Mouse (Mus musculus): ENCODE data around the gene Cldn9.

The Cldn9 gene

DNA sequence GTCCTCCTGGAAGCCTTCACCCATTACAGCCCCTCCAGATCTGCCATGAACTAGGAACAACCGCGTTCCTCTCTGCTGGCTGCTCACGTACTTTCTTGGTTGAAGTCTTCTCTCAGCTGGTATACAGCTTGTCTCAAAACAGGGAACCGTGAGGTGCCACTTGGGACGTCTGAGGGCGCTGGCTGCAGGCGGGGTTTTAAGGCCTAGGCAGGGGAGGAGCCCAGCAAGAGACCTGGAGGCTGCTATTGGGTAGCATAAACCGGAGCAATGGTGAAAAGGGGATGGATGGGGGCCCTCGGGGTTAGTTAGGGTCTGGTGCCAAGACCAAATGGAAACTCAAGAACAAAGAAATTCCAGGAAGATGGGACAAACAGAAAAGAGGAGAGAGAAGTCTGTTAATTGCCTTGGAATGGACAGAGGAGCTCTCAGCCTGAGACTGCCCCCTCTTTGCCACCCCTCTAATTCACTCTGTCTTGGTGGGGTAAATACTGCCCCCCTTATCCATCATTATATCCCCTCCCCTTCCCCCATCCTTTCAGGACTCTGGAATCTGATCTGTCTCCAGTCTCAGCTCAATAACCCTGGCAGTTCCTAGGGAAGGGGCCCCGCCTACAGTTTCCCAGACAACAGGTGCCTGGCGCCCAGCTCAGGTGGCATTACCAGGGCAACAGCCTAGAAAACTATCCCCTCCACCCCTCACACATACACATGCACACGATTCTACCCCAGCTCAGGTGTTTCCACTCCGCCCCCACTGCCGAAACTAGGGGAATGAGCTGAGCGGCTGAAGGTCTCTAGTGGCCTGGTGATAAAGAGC is at the start of gene Cldn9:
Gene Cldn9, minus strand, starts transcription at position 171 of the 817 bp plus-strand sequence.
- DNase-seq, result peak; percentile 52

- DNase-seq, result no peak
Observed at GRCm38 (mm10) chr17:23730441-23730840, 46.6 kb upstream of the Cldn9 start.

DNA sequence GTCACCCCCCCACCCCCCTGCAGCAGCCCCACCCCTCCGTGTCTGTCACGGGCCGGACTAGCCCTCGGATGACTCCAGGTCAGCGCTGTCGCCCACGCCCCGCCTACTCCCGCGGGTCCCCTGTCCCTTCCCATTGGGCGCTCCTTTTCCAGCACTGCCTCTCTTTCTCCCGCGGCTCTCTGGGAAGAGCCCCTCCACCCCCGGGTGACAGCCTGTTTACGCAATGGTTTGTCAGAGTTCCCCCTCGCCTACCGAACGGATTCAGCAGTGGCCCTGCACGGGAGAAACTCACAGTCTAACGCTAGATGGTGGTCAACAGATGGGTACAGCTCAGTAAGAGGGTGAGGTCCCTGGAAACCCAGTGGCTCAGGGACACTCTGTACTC is 42.9 kb upstream of the Cldn9 start:
- DNase-seq, result peak; percentile 89

GRCm38 (mm10) chr17:23725999-23726757 is 42.4 kb upstream of the Cldn9 start, which contains the start of gene Pkmyt1:
Gene Pkmyt1, plus strand, starts transcription at chr17:23726336.
- peak; percentile 98 for DNase-seq

- no peak for DNase-seq
Observed at GRCm38 (mm10) chr17:23725477-23725876, 41.7 kb upstream of the Cldn9 start.

DNA sequence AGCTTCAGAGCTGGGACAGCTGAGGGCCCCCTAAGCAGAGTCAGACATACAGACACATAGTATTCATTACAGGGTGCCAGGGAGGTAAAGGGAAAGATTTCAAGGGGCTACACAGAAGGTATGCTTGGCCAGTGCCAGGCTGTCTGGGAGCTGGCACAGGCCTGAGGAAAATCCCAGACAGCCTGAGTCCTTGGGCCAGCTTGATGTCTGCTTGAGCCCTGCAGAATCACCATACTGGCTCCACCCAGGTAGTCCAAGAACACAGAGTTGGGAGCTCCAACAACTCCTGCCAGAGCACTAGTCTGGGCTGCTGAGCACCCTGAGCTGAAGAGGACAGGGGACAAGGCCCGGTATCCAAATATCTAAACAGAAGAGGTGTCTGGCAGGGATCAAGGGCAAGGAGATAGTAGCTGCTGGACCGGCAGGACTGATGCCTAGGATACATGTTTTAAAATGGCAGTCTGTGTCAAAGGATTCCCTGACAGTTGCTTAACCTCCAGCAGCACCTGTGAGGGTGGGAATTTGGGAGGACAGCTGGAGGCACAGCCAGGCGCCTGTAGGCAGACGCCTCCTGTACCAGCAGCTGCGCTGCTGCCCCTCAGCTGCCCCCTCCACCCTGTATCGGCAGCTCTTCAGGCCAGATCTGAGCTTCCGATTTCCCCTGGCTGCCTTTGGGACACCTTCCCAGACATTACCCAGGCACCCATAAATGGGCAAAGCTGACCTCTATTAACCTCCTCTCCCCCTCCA is 38.7 kb upstream of the Cldn9 start, which contains the start of gene 1520401A03Rik:
Gene 1520401A03Rik, minus strand, starts transcription at position 408 of the 750 bp plus-strand sequence.
- DNase-seq, result no peak

GRCm38 (mm10) chr17:23721886-23722285 is 38.1 kb upstream of the Cldn9 start:
- no peak for DNase-seq

- no peak for DNase-seq
Observed at GRCm38 (mm10) chr17:23719455-23719854, 35.6 kb upstream of the Cldn9 start.

DNA sequence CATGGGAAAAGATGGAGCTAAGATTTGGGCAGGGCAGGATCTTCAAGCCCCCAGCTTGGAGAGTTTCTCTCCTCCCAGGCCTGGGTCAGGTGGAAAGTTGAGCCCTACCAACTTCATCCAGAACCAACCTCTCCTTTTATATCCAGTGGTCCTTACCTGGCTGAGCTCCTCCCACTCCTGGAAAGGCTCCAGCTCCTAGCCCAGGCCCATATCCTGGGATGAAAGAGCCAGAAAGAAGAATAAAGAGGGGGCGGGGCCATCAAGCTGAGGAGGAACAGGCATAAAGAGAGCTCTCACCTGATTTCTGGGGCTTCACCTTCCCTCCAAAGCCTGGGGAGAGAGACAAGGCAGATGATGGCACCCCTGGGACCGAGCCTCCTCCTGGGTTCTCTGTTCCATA is 33.2 kb upstream of the Cldn9 start:
- no peak for DNase-seq

DNA sequence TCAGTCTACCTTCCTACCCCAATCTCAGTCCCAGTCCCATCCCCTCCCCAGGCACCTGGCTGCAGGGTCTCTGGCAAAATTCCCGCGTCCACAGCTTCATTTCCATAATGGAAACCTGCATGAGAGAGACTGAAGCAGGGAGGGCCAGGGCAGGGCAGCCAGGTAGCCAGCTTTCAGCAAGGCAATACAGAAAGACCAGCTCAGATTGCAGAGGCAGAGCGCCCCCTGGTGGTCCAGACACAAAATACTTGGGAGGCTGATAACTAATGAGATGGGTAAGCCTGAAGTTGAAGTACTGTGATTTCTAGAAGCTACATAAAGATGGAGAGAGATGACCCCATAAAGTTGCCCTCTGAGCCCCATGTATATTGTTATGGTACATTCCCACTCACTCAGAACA is 22.4 kb upstream of the Cldn9 start:
- DNase-seq, result peak; percentile 84

- no peak for DNase-seq
Observed at GRCm38 (mm10) chr17:23705525-23706104, 21.8 kb upstream of the Cldn9 start.

DNA sequence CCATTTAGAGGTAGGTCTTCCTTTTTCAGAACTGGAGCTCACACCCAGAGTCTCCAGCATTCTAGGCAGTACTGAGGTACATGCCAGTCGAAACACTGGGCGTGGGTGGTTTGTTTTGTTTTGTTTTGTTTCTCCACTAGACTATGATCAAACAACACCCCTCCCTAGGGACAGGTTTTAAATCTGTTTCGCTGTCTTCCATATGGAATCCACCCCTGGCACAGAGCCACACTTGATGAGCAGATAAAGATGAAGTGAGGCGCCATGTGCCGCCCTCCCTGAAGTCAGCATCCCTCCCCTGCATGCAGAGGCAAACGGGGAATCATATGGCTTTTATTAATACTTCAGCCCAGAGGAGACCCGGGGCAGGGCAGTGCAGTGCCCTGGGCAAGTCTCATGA is 20.9 kb upstream of the Cldn9 start:
- no peak for DNase-seq

- DNase-seq, result no peak
Observed at GRCm38 (mm10) chr17:23703301-23703700, 19.5 kb upstream of the Cldn9 start.

GRCm38 (mm10) chr17:23700079-23700478 is 16.3 kb upstream of the Cldn9 start:
- peak; percentile 94 for DNase-seq

- DNase-seq, result peak; percentile 66
Observed at GRCm38 (mm10) chr17:23699131-23700077, 15.6 kb upstream of the Cldn9 start.

DNA sequence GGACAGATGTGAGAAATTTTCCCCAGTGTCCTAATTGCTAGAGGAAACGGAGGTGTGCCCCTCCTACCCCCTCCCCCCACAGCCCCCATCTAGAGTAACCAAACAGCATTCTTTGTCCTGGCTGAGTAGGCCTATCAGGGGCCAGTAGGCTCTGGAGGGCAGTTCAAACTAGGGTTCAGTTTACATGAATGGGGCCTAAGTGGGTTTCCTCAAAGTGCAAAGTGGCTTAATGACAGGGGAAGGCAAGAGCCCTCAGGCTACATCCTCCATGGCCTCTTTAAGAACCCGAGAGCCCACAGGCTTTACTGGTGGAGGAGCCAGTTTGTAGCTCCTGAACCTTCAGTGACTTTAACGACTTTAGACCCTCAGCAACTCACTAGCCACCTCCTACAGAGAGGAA is 12.0 kb upstream of the Cldn9 start:
- DNase-seq, result no peak

- no peak for DNase-seq
Observed at GRCm38 (mm10) chr17:23694491-23694890, 10.7 kb upstream of the Cldn9 start.

DNA sequence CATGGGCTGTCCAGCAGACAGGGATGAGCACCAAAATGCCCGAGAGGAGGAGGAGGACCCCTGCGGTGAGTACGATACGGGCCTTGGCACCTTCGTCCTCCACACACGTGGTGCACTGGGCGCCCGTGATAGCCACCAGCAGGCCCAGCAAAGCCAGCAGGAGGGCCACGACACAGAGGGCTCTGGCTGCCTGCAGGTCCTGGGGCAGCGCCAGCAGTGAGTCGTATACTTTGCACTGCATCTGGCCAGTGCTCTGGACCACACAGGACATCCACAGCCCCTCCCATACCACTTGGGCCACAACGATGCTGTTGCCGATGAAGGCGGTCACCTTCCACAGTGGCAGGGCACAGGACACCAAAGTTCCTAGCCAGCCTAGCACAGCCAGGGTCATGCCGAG is 600 bp downstream of the Cldn9 start:
- no peak for DNase-seq

DNA sequence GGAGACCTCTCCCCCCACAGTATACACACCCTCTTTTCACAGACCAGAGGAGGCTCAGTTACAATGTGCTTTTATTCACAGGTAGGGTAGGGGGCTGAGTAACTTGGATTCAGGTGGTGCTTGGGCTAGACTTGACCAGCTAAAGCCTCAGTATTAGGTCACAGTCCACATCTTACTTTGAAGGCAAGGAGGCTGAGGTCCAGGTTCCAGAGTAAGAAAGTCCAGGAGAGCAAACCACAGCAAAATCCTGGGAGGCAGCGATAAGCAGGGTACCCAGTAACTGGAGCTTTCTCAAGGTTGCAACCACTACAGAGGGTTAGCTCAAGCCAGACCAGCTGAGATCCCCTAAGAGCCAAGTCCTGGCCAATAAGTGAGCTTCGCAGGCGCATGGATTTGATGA is 1.3 kb downstream of the Cldn9 start:
- DNase-seq, result no peak

DNA sequence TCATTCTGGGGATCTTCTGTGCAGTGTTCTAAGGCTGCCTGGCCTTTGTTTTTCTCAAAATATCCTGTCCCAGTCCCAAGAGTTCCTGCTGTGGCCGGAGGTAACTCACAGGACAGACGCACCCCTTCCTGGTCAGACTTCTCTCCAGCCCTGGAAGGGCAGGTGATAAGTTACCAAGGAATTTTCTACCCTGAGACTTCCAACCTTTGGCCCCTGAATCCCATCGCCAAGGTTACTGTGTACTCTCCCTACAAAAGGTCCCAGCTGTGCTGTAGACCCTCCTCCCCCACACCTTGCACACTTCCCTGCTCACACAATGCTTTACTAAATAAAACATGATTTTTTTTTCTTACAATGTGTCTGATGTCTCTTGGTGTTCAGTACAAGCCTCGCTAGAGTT is 1.7 kb downstream of the Cldn9 start:
- DNase-seq, result peak; percentile 34

- DNase-seq, result peak; percentile 51
Observed at GRCm38 (mm10) chr17:23681086-23681485, 2.7 kb downstream of the Cldn9 start.

DNA sequence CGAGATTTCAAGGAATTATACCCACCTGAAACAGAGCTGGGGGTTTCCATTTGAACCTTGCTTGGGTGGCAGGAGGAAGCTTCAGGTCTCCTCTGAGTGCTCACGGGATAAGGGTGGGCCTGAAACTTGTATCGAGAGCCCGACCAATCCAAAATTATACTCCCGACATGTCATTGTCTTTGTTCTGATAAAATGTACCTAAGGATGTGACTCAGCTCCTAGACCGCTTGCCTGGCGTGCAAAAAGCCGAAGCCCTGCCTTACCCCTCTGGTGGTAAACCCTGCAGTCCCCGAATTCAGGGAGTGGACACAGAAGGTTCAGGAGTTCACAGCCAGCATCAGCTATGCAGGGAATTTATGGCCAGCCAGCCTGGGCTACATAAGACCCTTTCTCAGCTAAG is 3.5 kb downstream of the Cldn9 start:
- no peak for DNase-seq

Data from kidney, postnatal 10 days (tissue).